Mouse (Mus musculus): ENCODE data around the gene Kif26b.

Kif26b gene

GRCm38 (mm10) chr1:178840311-178840710, 311.4 kb downstream of the Kif26b start:
- DNase-seq (ENCODE audit: low spot score in 2 of 2): no peak

GRCm38 (mm10) chr1:178844839-178845238, 315.9 kb downstream of the Kif26b start:
- no peak for DNase-seq (ENCODE audit: low spot score in 2 of 2)

GRCm38 (mm10) chr1:178847569-178847968, 318.6 kb downstream of the Kif26b start:
- DNase-seq (ENCODE audit: low spot score in 2 of 2): no peak

- no peak for DNase-seq (ENCODE audit: low spot score in 2 of 2)
These were observed 319.6 kb downstream of the Kif26b start for GRCm38 (mm10) chr1:178848380-178849106.

GRCm38 (mm10) chr1:178850569-178850968, 321.6 kb downstream of the Kif26b start:
- DNase-seq (ENCODE audit: low spot score in 2 of 2): no peak

- no peak for DNase-seq (ENCODE audit: low spot score in 2 of 2)
These were observed 326.0 kb downstream of the Kif26b start for GRCm38 (mm10) chr1:178854936-178855335.

- DNase-seq (ENCODE audit: low spot score in 2 of 2): no peak
These were observed 327.0 kb downstream of the Kif26b start for GRCm38 (mm10) chr1:178855974-178856373.

- no peak for DNase-seq (ENCODE audit: low spot score in 2 of 2)
These were observed 331.9 kb downstream of the Kif26b start for GRCm38 (mm10) chr1:178860671-178861391.

- no peak for DNase-seq (ENCODE audit: low spot score in 2 of 2)
These were observed 332.5 kb downstream of the Kif26b start for GRCm38 (mm10) chr1:178861392-178861762.

GRCm38 (mm10) chr1:178863756-178864155, 334.8 kb downstream of the Kif26b start:
- no peak for DNase-seq (ENCODE audit: low spot score in 2 of 2)

GRCm38 (mm10) chr1:178864297-178864696, 335.4 kb downstream of the Kif26b start:
- no peak for DNase-seq (ENCODE audit: low spot score in 2 of 2)

- DNase-seq (ENCODE audit: low spot score in 2 of 2): no peak
These were observed 337.8 kb downstream of the Kif26b start for GRCm38 (mm10) chr1:178866757-178867156.

- no peak for DNase-seq (ENCODE audit: low spot score in 2 of 2)
These were observed 342.1 kb downstream of the Kif26b start for GRCm38 (mm10) chr1:178871055-178871454.

GRCm38 (mm10) chr1:178876926-178877325, 348.0 kb downstream of the Kif26b start:
- DNase-seq (ENCODE audit: low spot score in 2 of 2): no peak

GRCm38 (mm10) chr1:178878676-178879075, 349.8 kb downstream of the Kif26b start:
- no peak for DNase-seq (ENCODE audit: low spot score in 2 of 2)

- no peak for DNase-seq (ENCODE audit: low spot score in 2 of 2)
These were observed 352.0 kb downstream of the Kif26b start for GRCm38 (mm10) chr1:178880905-178881304.

GRCm38 (mm10) chr1:178886671-178887070, 357.7 kb downstream of the Kif26b start:
- no peak for DNase-seq (ENCODE audit: low spot score in 2 of 2)

- no peak for DNase-seq (ENCODE audit: low spot score in 2 of 2)
These were observed 363.5 kb downstream of the Kif26b start for GRCm38 (mm10) chr1:178892376-178892775.

GRCm38 (mm10) chr1:178893229-178894080, 364.5 kb downstream of the Kif26b start:
- no peak for DNase-seq (ENCODE audit: low spot score in 2 of 2)

- no peak for DNase-seq (ENCODE audit: low spot score in 2 of 2)
These were observed 365.1 kb downstream of the Kif26b start for GRCm38 (mm10) chr1:178894081-178894401.

- no peak for DNase-seq (ENCODE audit: low spot score in 2 of 2)
These were observed 366.7 kb downstream of the Kif26b start for GRCm38 (mm10) chr1:178895674-178896073.

GRCm38 (mm10) chr1:178910951-178911350, 382.0 kb downstream of the Kif26b start:
- no peak for DNase-seq (ENCODE audit: low spot score in 2 of 2)

Measured in right cerebral cortex, adult 2 months (tissue).